Mouse (Mus musculus) megakaryocyte, adult 5-6 weeks (primary cell): ENCODE measurements around the gene Dpysl5. TPM values are rescaled to one million over a fixed set of nuclear protein-coding genes. Genes with fewer than 3 reads are reported as not detected.
A peak's percentile ranks its signal among the peaks of the same experiment; 100 is the strongest.

Experiments
- ATAC-seq: 2 replicates; pipeline ENCODE4 v1.8.0; 2016; ENCODE audit warnings: mild to moderate bottlenecking, inconsistent platforms; ENCODE audit not compliant: poor library complexity, severe bottlenecking
- total RNA-seq, 2 experiments: library from RNA; stranded (forward) in 1 of 2; stranded (reverse) in 1 of 2; fragments of 153-499, 151-499 nt in 1 of 2; fragments of 221-1000, 200-1000 nt in 1 of 2; gene quantifications; 2 replicates each; pipeline versions ENCODE4 v1.2.3 to v1.2.4; 2015 to 2017

Dpysl5 gene
- total RNA-seq, 2 experiments from 2014 or later = not detected

GRCm38 (mm10) chr5:30818758-30819309, 107.5 kb downstream of the Dpysl5 start:
- ATAC-seq = no peak

GRCm38 (mm10) chr5:30822689-30823088, 111.3 kb downstream of the Dpysl5 start:
- ATAC-seq = no peak

GRCm38 (mm10) chr5:30823091-30823490, 111.7 kb downstream of the Dpysl5 start:
- no peak for ATAC-seq

GRCm38 (mm10) chr5:30824124-30824988, 113.0 kb downstream of the Dpysl5 start:
- no peak for ATAC-seq

GRCm38 (mm10) chr5:30825166-30825565, 113.8 kb downstream of the Dpysl5 start:
- no peak for ATAC-seq

GRCm38 (mm10) chr5:30825821-30826220, 114.5 kb downstream of the Dpysl5 start:
- ATAC-seq = no peak

GRCm38 (mm10) chr5:30833416-30833815, 122.1 kb downstream of the Dpysl5 start:
- ATAC-seq = no peak

GRCm38 (mm10) chr5:30839731-30840130, 128.4 kb downstream of the Dpysl5 start:
- ATAC-seq = 0 out of 2 replicates have a peak, but pooled peaks have one; percentile 21

GRCm38 (mm10) chr5:30841896-30842295, 130.5 kb downstream of the Dpysl5 start:
- no peak for ATAC-seq

Other genes with a start within 250 kb of the Dpysl5 start
- 0.68 and 0.74 TPM in 2 replicates for gene Otof, start 249.6 kb upstream of the Dpysl5 start, total RNA-seq (2015)
- 0.65 and 0.77 TPM in 2 replicates for gene Otof, start 249.6 kb upstream of the Dpysl5 start, total RNA-seq (2017)
- gene 1700001C02Rik, start 245.5 kb upstream of the Dpysl5 start, total RNA-seq (2015) = not detected in 2 replicates
- gene 1700001C02Rik, start 245.5 kb upstream of the Dpysl5 start, total RNA-seq (2017) = not detected in 2 replicates
- not detected in 2 replicates for gene Cib4, start 165.7 kb upstream of the Dpysl5 start, total RNA-seq (2015)
- gene Cib4, start 165.7 kb upstream of the Dpysl5 start, total RNA-seq (2017) = not detected in 2 replicates
- not detected in 2 replicates for gene Kcnk3, start 123.4 kb upstream of the Dpysl5 start, total RNA-seq (2015)
- gene Kcnk3, start 123.4 kb upstream of the Dpysl5 start, total RNA-seq (2017) = not detected in 2 replicates
- gene Slc35f6, start 63.6 kb upstream of the Dpysl5 start, total RNA-seq (2015) = 21.5 and 28.8 TPM in 2 replicates
- 23.9 and 26.0 TPM in 2 replicates for gene Slc35f6, start 63.6 kb upstream of the Dpysl5 start, total RNA-seq (2017)
- gene Cenpa, start 44.8 kb upstream of the Dpysl5 start, total RNA-seq (2015) = 190 and 250 TPM in 2 replicates
- 124 and 127 TPM in 2 replicates for gene Cenpa, start 44.8 kb upstream of the Dpysl5 start, total RNA-seq (2017)
- 0.25 and 0.98 TPM in 2 replicates for gene Mapre3, start 103.1 kb downstream of the Dpysl5 start, total RNA-seq (2015)
- gene Mapre3, start 103.1 kb downstream of the Dpysl5 start, total RNA-seq (2017) = 0.26 and 0.41 TPM in 2 replicates
- 11.9 and 20.2 TPM in 2 replicates for gene Tmem214, start 156.4 kb downstream of the Dpysl5 start, total RNA-seq (2015)
- gene Tmem214, start 156.4 kb downstream of the Dpysl5 start, total RNA-seq (2017) = 14.0 and 16.9 TPM in 2 replicates
- gene Agbl5, start 177.1 kb downstream of the Dpysl5 start, total RNA-seq (2015) = 5.7 and 7.1 TPM in 2 replicates
- gene Agbl5, start 177.1 kb downstream of the Dpysl5 start, total RNA-seq (2017) = 3.6 and 3.9 TPM in 2 replicates
- gene Ost4, start 196.2 kb downstream of the Dpysl5 start, total RNA-seq (2015) = 342 and 413 TPM in 2 replicates
- 286 and 294 TPM in 2 replicates for gene Ost4, start 196.2 kb downstream of the Dpysl5 start, total RNA-seq (2017)
- gene Emilin1, start 201.8 kb downstream of the Dpysl5 start, total RNA-seq (2015) = 20.2 and 20.3 TPM in 2 replicates
- gene Emilin1, start 201.8 kb downstream of the Dpysl5 start, total RNA-seq (2017) = 25.5 and 35.5 TPM in 2 replicates
- 92.3 and 93.8 TPM in 2 replicates for gene Khk, start 209.9 kb downstream of the Dpysl5 start, total RNA-seq (2015)
- gene Khk, start 209.9 kb downstream of the Dpysl5 start, total RNA-seq (2017) = 52.7 and 70.7 TPM in 2 replicates
- not detected in 2 replicates for gene Cgref1, start 234.0 kb downstream of the Dpysl5 start, total RNA-seq (2015)
- not detected in 2 replicates for gene Cgref1, start 234.0 kb downstream of the Dpysl5 start, total RNA-seq (2017)
- 66.3 and 72.1 TPM in 2 replicates for gene Preb, start 248.8 kb downstream of the Dpysl5 start, total RNA-seq (2015)
- gene Preb, start 248.8 kb downstream of the Dpysl5 start, total RNA-seq (2017) = 45.8 and 57.3 TPM in 2 replicates